Mouse (Mus musculus) ES-Bruce4 (cell line): Measurements from ENCODE around the gene Msrb3.

Experiments used
- CTCF ChIP-seq: IDR thresholded peaks from one replicate; pipeline ENCODE4 v1.8.1; 2011; ENCODE audit warnings: low read depth, low read length
- EP300 ChIP-seq: IDR thresholded peaks from 2 replicates; pipeline ENCODE4 v1.6.1; 2011; ENCODE audit warnings: low read depth, low read length; ENCODE audit not compliant: insufficient read depth
- POLR2A ChIP-seq: IDR thresholded peaks from one replicate; pipeline ENCODE4 v1.8.1; 2011; ENCODE audit warnings: low read length; ENCODE audit not compliant: insufficient read depth

DNA sequence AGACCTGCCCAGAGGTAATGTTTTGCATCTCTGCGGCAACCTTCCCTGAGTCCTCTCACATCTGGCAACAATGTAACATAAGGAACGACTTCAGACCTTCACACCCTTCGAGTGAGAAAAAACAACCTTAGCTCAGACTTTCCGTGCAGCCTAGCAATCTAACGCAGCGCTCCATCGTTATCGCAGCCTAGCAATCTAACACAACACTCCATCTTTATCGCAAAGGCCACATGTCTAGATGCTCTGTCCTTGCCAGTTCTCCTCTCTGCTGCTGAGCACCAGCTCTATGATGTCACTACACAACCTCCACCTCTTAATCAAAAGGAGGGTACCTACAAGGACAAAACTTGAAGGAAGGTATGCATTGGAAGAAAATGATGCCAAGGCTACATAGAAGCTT, 115.5 kb downstream of the Msrb3 start:
- TF ChIP-seq EP300 = no peak
- no peak for TF ChIP-seq POLR2A
- no peak for TF ChIP-seq CTCF
